Mouse (Mus musculus): ENCODE measurements around the gene 1700023F06Rik. TPM values are rescaled to one million over a fixed set of nuclear protein-coding genes. Genes with fewer than 3 reads are reported as not detected.

The 1700023F06Rik gene
- polyA plus RNA-seq, 1 experiment: 0.41 TPM

DNA sequence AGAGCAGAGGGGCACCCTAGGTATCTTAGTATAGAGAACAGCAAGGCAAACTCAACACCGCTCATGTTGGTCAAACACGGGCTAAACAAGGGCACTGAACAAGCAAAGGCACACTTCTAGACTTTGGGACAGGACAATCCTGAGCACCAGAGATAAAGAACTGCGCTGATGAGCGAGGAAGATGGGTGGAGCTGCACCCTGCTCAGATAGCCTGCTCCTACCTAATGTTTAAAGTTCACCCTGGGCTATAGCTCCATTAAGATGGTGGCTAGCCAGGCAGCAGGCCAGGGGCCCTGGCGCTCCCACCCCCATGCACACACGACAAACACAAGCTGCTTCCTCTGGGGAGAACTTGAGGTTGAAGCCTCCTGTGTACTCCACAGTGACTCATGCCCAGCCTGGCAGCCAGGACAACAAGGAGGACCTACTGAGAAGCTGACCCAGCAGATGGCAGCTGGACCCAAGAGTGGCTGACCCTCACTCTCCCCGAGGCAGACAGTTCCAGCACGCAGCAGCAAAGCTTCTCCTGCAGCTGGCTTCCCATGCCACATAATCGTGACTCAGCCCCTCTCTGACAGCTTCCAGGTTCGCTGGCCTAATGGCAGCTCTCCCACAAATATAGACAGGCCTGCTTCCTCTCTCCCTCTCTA lies 37.8 kb upstream of the 1700023F06Rik start:
- TF ChIP-seq CTCF (IDR thresholded peaks at IDR 0.05; ENCODE audit: insufficient read depth, low read length): no peak
- no peak for TF ChIP-seq POLR2A (IDR thresholded peaks at IDR 0.05; ENCODE audit: borderline replicate concordance, extremely low read depth, low read depth, low read length)
- DNase-seq: no peak
- WGBS: 45% methylated on average over 10 of the region's 10 CpGs
- Histone ChIP-seq H3K4me3 (replicated peaks; ENCODE audit: extremely low read depth, low read depth, low read length) (no peak overlapping the region), H3K4me1 (ENCODE audit: control insufficient read depth, insufficient read depth, low read length) (peaks cover 23% of the 10 kb centered on the region)

DNA sequence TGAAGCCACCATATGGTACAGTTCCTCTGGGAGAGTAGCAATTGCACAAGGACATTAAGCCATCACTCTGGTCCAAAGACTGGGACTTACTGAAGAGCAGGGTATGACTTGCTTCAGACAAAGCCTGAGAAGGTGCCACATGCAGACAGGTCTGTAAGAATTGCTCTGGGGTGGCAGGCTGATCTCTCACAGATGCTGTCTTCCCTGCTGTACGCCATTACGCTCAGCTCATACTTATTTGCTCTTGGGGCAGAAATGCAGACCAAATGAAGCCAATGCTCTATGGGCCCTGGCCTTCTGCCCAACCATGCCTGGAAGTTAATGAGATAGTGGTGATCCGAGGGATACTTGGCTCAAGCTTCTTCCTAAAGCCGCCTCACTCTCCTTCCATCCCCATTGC lies 36.5 kb upstream of the 1700023F06Rik start:
- Histone ChIP-seq H3K4me1 (ENCODE audit: control insufficient read depth, insufficient read depth, low read length) (peaks cover 23% of the 10 kb centered on the region), H3K4me3 (replicated peaks; ENCODE audit: extremely low read depth, low read depth, low read length) (no peak overlapping the region)
- DNase-seq: no peak
- TF ChIP-seq CTCF (IDR thresholded peaks at IDR 0.05; ENCODE audit: insufficient read depth, low read length) (no peak), POLR2A (IDR thresholded peaks at IDR 0.05; ENCODE audit: borderline replicate concordance, extremely low read depth, low read depth, low read length) (no peak)
- 75% methylated on average over 4 of the region's 4 CpGs for WGBS

DNA sequence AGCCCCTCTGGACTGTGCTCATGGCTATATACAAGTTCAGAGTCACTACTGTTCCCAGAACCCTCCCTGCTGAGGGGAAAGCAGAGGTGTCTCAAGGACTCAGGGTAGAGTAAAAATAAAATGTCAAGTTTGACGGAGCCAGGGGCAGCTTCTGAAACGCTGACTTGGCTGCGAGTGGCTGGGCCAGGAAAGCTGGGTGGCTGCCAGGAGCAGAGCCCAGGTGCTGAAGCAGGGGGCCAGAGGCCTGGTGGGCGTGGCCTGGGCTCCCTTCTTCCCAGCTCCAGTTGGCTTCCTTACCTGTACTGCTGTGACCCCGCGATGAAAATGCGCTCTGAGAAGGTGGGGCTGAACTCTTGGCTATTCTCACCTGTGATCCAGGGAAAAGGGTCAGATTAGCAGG lies 32.4 kb upstream of the 1700023F06Rik start:
- TF ChIP-seq CTCF (IDR thresholded peaks at IDR 0.05; ENCODE audit: insufficient read depth, low read length): no peak
- WGBS: 41% methylated on average over 7 of the region's 7 CpGs
- Histone ChIP-seq H3K4me1 (ENCODE audit: control insufficient read depth, insufficient read depth, low read length) (peaks cover 3% of the 10 kb centered on the region), H3K4me3 (replicated peaks; ENCODE audit: extremely low read depth, low read depth, low read length) (no peak overlapping the region)
- DNase-seq: no peak

DNA sequence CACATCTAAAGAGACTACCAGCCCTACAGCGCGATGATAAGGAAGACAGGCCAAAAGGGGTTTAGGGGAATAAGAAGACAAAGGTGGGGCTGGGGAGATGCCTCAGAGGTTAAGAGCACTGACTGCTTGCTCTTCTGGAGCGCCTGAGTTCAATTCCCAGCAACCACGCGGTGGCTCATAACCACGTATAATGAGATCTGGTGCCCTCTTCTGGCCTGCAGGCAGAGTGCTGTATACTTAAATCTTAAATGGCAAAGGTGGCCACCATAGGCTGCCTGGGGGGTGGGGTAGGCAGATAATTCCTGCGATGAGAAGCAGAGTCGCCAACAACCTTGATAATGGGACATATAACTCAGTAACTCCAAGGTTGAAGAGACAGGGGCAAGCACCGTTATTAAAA lies 29.4 kb upstream of the 1700023F06Rik start:
- WGBS: 88% methylated on average over 9 of the region's 9 CpGs
- Histone ChIP-seq H3K4me3 (replicated peaks; ENCODE audit: extremely low read depth, low read depth, low read length) (no peak overlapping the region), H3K4me1 (ENCODE audit: control insufficient read depth, insufficient read depth, low read length) (no peaks in the 10 kb centered on the region)
- DNase-seq: no peak
- TF ChIP-seq CTCF (IDR thresholded peaks at IDR 0.05; ENCODE audit: insufficient read depth, low read length): no peak
- TF ChIP-seq POLR2A (IDR thresholded peaks at IDR 0.05; ENCODE audit: borderline replicate concordance, extremely low read depth, low read depth, low read length): no peak

DNA sequence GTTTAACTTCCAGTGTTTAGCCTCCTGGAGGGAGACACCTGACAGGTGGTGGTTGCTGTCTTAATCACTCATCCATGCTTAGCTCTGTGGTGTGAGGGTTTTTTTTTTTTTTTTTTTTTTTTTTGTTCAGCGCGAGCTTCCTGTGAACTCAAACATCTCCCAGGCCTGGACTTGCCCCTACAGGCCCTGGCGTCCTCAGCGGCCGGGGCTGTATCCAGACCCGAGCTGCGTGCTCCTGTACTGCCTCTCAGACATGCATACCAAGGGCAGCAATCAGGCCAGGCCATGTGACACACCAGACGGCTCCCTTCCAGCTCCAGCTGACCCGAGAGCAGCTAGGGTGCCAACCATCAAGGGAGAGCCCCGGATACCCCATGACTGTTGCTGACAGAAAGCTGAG lies 28.5 kb upstream of the 1700023F06Rik start:
- Histone ChIP-seq H3K4me1 (ENCODE audit: control insufficient read depth, insufficient read depth, low read length) (no peaks in the 10 kb centered on the region), H3K4me3 (replicated peaks; ENCODE audit: extremely low read depth, low read depth, low read length) (no peak overlapping the region)
- TF ChIP-seq POLR2A (IDR thresholded peaks at IDR 0.05; ENCODE audit: borderline replicate concordance, extremely low read depth, low read depth, low read length) (no peak), CTCF (IDR thresholded peaks at IDR 0.05; ENCODE audit: insufficient read depth, low read length) (no peak)
- WGBS: 79% methylated on average over 10 of the region's 10 CpGs
- no peak for DNase-seq

DNA sequence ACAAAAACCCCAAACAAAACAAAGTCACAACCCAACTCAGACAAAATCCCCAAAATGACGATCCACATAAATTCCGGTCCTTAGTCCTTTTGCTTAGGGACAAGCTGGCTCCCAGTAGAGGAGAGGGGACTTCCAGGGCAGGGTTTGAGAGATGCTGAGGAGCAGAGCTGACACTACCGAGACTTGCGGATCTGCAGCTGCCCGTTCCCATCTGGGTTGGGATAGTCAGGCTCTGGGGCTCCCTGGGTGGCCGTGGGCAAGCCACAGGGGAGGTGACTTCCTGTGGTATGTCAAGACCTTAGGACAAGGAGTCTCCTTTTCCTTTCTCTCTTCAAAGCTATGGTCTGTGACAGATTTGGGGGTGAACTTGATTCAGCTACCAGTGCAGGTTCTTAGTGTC lies 28.1 kb upstream of the 1700023F06Rik start:
- no peak for TF ChIP-seq POLR2A (IDR thresholded peaks at IDR 0.05; ENCODE audit: borderline replicate concordance, extremely low read depth, low read depth, low read length)
- TF ChIP-seq CTCF (IDR thresholded peaks at IDR 0.05; ENCODE audit: insufficient read depth, low read length): no peak
- 81% methylated on average over 6 of the region's 6 CpGs for WGBS
- no peaks in the 10 kb centered on the region for H3K4me1 ChIP-seq (ENCODE audit: control insufficient read depth, insufficient read depth, low read length)
- H3K4me3 ChIP-seq (replicated peaks; ENCODE audit: extremely low read depth, low read depth, low read length): no peak overlapping the region
- no peak for DNase-seq

DNA sequence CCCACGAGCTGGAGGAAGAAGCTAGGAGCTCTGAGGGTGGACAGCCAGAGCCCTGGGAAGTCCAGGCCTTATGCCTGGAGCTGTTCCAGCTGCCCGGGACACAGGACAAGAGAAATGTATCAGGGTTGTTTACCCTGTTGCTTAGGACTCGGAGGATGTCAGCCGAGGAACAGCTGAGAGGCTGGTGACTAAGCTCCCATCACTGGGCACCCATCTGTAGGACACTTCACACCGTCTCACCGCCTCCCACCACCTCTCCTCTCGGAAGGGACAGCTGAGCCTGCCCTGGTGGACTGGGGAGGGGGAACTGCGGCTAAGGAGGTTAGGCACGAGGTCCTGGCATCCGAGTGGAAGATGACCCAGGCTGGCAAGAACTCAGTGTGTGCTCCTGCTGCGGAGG lies 27.3 kb upstream of the 1700023F06Rik start:
- no peak for TF ChIP-seq POLR2A (IDR thresholded peaks at IDR 0.05; ENCODE audit: borderline replicate concordance, extremely low read depth, low read depth, low read length)
- TF ChIP-seq CTCF (IDR thresholded peaks at IDR 0.05; ENCODE audit: insufficient read depth, low read length): no peak
- WGBS: 48% methylated on average over 11 of the region's 11 CpGs
- DNase-seq: no peak
- H3K4me3 ChIP-seq (replicated peaks; ENCODE audit: extremely low read depth, low read depth, low read length): no peak overlapping the region
- no peaks in the 10 kb centered on the region for H3K4me1 ChIP-seq (ENCODE audit: control insufficient read depth, insufficient read depth, low read length)

DNA sequence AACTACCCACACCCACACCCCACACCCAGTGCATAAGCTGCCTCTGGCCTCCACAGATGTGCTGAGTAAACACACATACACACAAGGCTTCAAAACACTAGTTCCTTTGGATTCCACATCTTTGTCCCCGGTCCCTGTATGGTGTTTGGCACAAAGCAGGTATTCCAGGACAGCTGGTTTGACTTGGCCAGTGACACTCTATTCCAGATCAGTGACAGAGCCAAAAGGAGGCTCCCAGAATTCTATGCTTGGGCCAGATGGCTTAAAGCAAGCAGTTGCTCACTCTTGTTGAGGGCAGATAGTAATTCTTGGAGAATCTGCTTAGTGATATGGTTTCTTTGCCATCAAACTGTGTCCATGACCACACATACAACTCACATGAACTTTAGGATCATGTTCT lies 26.1 kb upstream of the 1700023F06Rik start:
- Histone ChIP-seq H3K4me1 (ENCODE audit: control insufficient read depth, insufficient read depth, low read length) (no peaks in the 10 kb centered on the region), H3K4me3 (replicated peaks; ENCODE audit: extremely low read depth, low read depth, low read length) (no peak overlapping the region)
- TF ChIP-seq POLR2A (IDR thresholded peaks at IDR 0.05; ENCODE audit: borderline replicate concordance, extremely low read depth, low read depth, low read length) (no peak), CTCF (IDR thresholded peaks at IDR 0.05; ENCODE audit: insufficient read depth, low read length) (no peak)
- 63% methylated on average over 1 of the region's 1 CpGs for WGBS
- DNase-seq: no peak

DNA sequence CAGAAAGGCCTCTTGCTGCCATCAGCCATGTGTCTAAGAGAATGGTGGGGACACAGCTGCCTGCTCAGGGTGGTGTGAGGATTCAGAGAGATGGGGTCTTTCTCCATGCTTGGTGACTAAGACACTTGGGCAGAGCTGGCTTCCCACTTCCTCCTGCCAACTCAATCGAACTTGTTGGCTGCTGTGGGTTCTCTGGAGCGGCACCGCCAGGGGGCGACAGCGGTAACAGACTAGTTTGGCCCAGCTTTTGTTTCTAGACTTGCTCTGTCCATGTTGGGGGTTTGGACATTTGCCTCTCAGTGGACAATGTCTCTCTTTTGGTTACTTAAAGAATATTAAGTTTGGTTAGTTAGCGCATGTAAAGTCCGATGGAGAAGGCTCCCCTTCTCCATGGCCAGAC lies 24.6 kb upstream of the 1700023F06Rik start:
- Histone ChIP-seq H3K4me3 (replicated peaks; ENCODE audit: extremely low read depth, low read depth, low read length) (no peak overlapping the region), H3K4me1 (ENCODE audit: control insufficient read depth, insufficient read depth, low read length) (no peaks in the 10 kb centered on the region)
- TF ChIP-seq POLR2A (IDR thresholded peaks at IDR 0.05; ENCODE audit: borderline replicate concordance, extremely low read depth, low read depth, low read length): no peak
- TF ChIP-seq CTCF (IDR thresholded peaks at IDR 0.05; ENCODE audit: insufficient read depth, low read length): peak; percentile 87
- 29% methylated on average over 7 of the region's 7 CpGs for WGBS
- peak; percentile 84 for DNase-seq

DNA sequence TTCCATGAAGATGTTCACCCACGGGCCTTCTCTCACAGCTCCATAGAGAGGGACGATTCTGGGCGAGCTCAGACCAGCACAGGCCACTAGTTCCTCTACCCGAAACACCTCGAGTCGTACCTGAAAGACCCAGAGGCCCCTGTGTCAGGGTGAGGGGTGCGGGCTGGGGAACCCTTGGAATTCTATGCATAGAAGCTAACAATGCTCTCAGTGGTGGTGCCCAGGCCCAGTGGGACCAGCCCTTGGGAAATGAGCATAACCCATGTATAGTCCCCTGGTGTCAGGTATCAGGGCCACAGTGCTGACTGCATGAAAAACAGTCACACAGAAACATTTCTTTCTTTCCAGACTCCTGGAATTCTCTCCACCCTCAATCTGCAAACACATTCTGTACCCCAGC lies 23.0 kb upstream of the 1700023F06Rik start:
- TF ChIP-seq CTCF (IDR thresholded peaks at IDR 0.05; ENCODE audit: insufficient read depth, low read length): no peak
- no peak for TF ChIP-seq POLR2A (IDR thresholded peaks at IDR 0.05; ENCODE audit: borderline replicate concordance, extremely low read depth, low read depth, low read length)

More for the DNA sequence above, 23.0 kb upstream of the 1700023F06Rik start:
- 96% methylated on average over 7 of the region's 7 CpGs for WGBS
- no peak for DNase-seq
- Histone ChIP-seq H3K4me1 (ENCODE audit: control insufficient read depth, insufficient read depth, low read length) (no peaks in the 10 kb centered on the region), H3K4me3 (replicated peaks; ENCODE audit: extremely low read depth, low read depth, low read length) (no peak overlapping the region)

Data from lung, adult 2 months (tissue).